Mouse (Mus musculus) adrenal gland, postnatal 10 days (tissue): ENCODE results near the gene Cfl1. TPM values are rescaled to one million over a fixed set of nuclear protein-coding genes. Genes with fewer than 3 reads are reported as not detected.
A peak's percentile ranks its signal among the peaks of the same experiment; 100 is the strongest.

Source experiments
- DNase-seq: peaks from one replicate; pipeline ENCODE4 v3.0.0; 2021; ENCODE audit warnings: mixed read lengths
- long read RNA-seq, 2 experiments: library from polyadenylated mRNA; stranded (forward); transcript quantifications; one replicate each; pipeline ENCODE4 v2.0.0; 2021
- total RNA-seq, 2 experiments: library from RNA; stranded (reverse); gene quantifications; 2 replicates each; pipeline ENCODE4 v1.2.3; 2021

Gene Cfl1
- 100 to 1,000 TPM; 651 to 659 TPM for total RNA-seq
- long read RNA-seq, experiment 1, transcript Cfl1-202 (4 exons, 2,354 nt) = major isoform, 226 of 538 reads
- long read RNA-seq, experiment 1, partial matches to known transcripts = 308 of 538 reads
- long read RNA-seq, experiment 1, other reads (novel, unspliced or antisense) = 3 of 538 reads
- long read RNA-seq, experiment 2, transcript Cfl1-202 (4 exons, 2,354 nt) = major isoform, 248 of 386 reads
- long read RNA-seq, experiment 2, partial matches to known transcripts = 7 of 386 reads
- long read RNA-seq, experiment 2, other reads (novel, unspliced or antisense) = 130 of 386 reads

- DNase-seq = peak; percentile 96
Observed at GRCm38 (mm10) chr19:5490313-5490897, at the start of gene Cfl1. TSS of gene Cfl1 (plus strand) at chr19:5490455.

- DNase-seq = no peak
Observed at GRCm38 (mm10) chr19:5444371-5444908, 45.8 kb upstream of the Cfl1 start.

GRCm38 (mm10) chr19:5444954-5445353 is 45.3 kb upstream of the Cfl1 start:
- no peak for DNase-seq

- DNase-seq = no peak
Observed at GRCm38 (mm10) chr19:5445747-5446146, 44.5 kb upstream of the Cfl1 start.

GRCm38 (mm10) chr19:5447515-5448353 is 42.5 kb upstream of the Cfl1 start, which contains the start of gene Fosl1:
TSS of gene Fosl1 (plus strand) at chr19:5447547.
- peak; percentile 82 for DNase-seq

- DNase-seq = peak; percentile 36
Observed at GRCm38 (mm10) chr19:5448354-5449150, 41.7 kb upstream of the Cfl1 start.

- no peak for DNase-seq
Observed at GRCm38 (mm10) chr19:5449673-5450072, 40.6 kb upstream of the Cfl1 start.

- DNase-seq = no peak
Observed at GRCm38 (mm10) chr19:5451766-5452165, 38.5 kb upstream of the Cfl1 start.

- DNase-seq = no peak
Observed at GRCm38 (mm10) chr19:5455037-5455436, 35.2 kb upstream of the Cfl1 start.

GRCm38 (mm10) chr19:5455568-5455967 is 34.7 kb upstream of the Cfl1 start:
- DNase-seq = no peak

GRCm38 (mm10) chr19:5456241-5456921 is 33.9 kb upstream of the Cfl1 start:
- peak; percentile 42 for DNase-seq

GRCm38 (mm10) chr19:5456922-5457745 is 33.1 kb upstream of the Cfl1 start:
- DNase-seq = peak; percentile 97

GRCm38 (mm10) chr19:5457746-5458442 is 32.4 kb upstream of the Cfl1 start, which contains the start of gene Ccdc85b:
TSS of gene Ccdc85b (minus strand) at chr19:5457894.
- DNase-seq = peak; percentile 46

GRCm38 (mm10) chr19:5459019-5459418 is 31.2 kb upstream of the Cfl1 start:
- DNase-seq = no peak

GRCm38 (mm10) chr19:5459896-5460295 is 30.4 kb upstream of the Cfl1 start:
- no peak for DNase-seq

- DNase-seq = peak; percentile 94
Observed at GRCm38 (mm10) chr19:5460465-5460911, 29.8 kb upstream of the Cfl1 start, which contains the start of gene Fibp. TSS of gene Fibp (plus strand) at chr19:5460615.

- no peak for DNase-seq
Observed at GRCm38 (mm10) chr19:5461411-5461810, 28.8 kb upstream of the Cfl1 start.

- DNase-seq = no peak
Observed at GRCm38 (mm10) chr19:5463212-5463611, 27.0 kb upstream of the Cfl1 start.
